Mouse (Mus musculus) stomach, embryonic 16.5 days (tissue): ENCODE data around the gene Ecpas. TPM values are rescaled to one million over a fixed set of nuclear protein-coding genes. Genes with fewer than 3 reads are reported as not detected.

Experiments used
- ATAC-seq: fragments of 200-750 bp; cut with Nextera tagmentation; 2 replicates; pipeline ENCODE4 v1.8.0; 2017; ENCODE audit warnings: moderate number of reproducible peaks, moderate TSS enrichment; ENCODE audit not compliant: insufficient read depth, low FRiP score
- H3K27ac ChIP-seq: fragments of 300-500 bp; sonication (generic); 2 replicates; pipeline ENCODE4 v1.5.1; 2014; ENCODE audit warnings: low read length
- H3K27me3 ChIP-seq: fragments of 300-500 bp; sonication (generic); 2 replicates; pipeline ENCODE4 v1.6.1; 2014; ENCODE audit warnings: low read length, control low read depth, mixed read lengths; ENCODE audit not compliant: control insufficient read depth, insufficient read depth
- H3K36me3 ChIP-seq: fragments of 300-500 bp; sonication (generic); 2 replicates; pipeline ENCODE4 v1.6.1; 2014; ENCODE audit warnings: low read length; ENCODE audit not compliant: control insufficient read depth, insufficient read depth
- H3K4me1 ChIP-seq: fragments of 300-500 bp; sonication (generic); 2 replicates; pipeline ENCODE4 v1.6.1; 2014; ENCODE audit warnings: low read length, control low read depth, mixed read lengths; ENCODE audit not compliant: control insufficient read depth, insufficient read depth
- H3K4me2 ChIP-seq: fragments of 300-500 bp; sonication (generic); 2 replicates; pipeline ENCODE4 v1.6.1; 2014; ENCODE audit warnings: low read depth, low read length, mixed read lengths
- H3K4me3 ChIP-seq: fragments of 300-500 bp; sonication (generic); replicated peaks from 2 replicates; pipeline ENCODE4 v1.5.1; 2014; ENCODE audit warnings: mild to moderate bottlenecking, low read length
- H3K9ac ChIP-seq: fragments of 300-500 bp; sonication (generic); 2 replicates; pipeline ENCODE4 v1.6.1; 2014; ENCODE audit warnings: low read length
- H3K9me3 ChIP-seq: fragments of 300-500 bp; sonication (generic); replicated peaks from 2 replicates; pipeline ENCODE4 v1.6.1; 2016; ENCODE audit warnings: low read length, control low read depth; ENCODE audit not compliant: control insufficient read depth
- WGBS: fragments of 180-500 bp; shearing (Covaris S2); extraction: QIAGEN DNeasy Blood & Tissue Kit; methylation state at CpG from one replicate; pipeline ENCODE4 v1.1.7; 2014; 5-methylcytosine and 5-hydroxymethylcytosine counted together
- polyA plus RNA-seq: library from polyadenylated mRNA; unstranded; fragments of >200 nt; fragmentation: Nextera tagmentation; extraction: Ambion mirVana; gene quantifications from 2 replicates; pipeline ENCODE4 v1.2.1, GENCODE M21; 2015

Gene Ecpas
- polyA plus RNA-seq, 1 experiment from 2014 or later = 30.4 TPM

- H3K36me3 ChIP-seq = peaks cover 24% of the 10 kb centered on the region
- H3K9me3 ChIP-seq = no peaks in the 10 kb centered on the region
- WGBS = 87% methylated on average over 4 of the region's 4 CpGs
- H3K27me3 ChIP-seq = no peaks in the 10 kb centered on the region
- no peak overlapping the region for H3K4me2 ChIP-seq
- no peak overlapping the region for H3K27ac ChIP-seq
- H3K4me1 ChIP-seq = no peaks in the 10 kb centered on the region
- no peak overlapping the region for H3K4me3 ChIP-seq
- H3K9ac ChIP-seq = no peak overlapping the region
- ATAC-seq = no peak
These were observed 86.6 kb downstream of the Ecpas start for GRCm38 (mm10) chr4:58825921-58826320.

GRCm38 (mm10) chr4:58787616-58788015, 124.9 kb downstream of the Ecpas start, which contains the start of gene Olfr267:
TSS of gene Olfr267 (minus strand) at chr4:58787716.
- Histone ChIP-seq H3K4me1 (no peaks in the 10 kb centered on the region), H3K36me3 (no peaks in the 10 kb centered on the region), H3K4me2 (no peak within 1 kb of the TSS), H3K27me3 (no peaks in the 10 kb centered on the region), H3K4me3 (no peak within 1 kb of the TSS), H3K9ac (no peak within 1 kb of the TSS), H3K27ac (no peak within 1 kb of the TSS), H3K9me3 (no peaks in the 10 kb centered on the region)
- no peak for ATAC-seq

- H3K27ac ChIP-seq = no peak overlapping the region
- no peak overlapping the region for H3K9ac ChIP-seq
- ATAC-seq = no peak
- H3K9me3 ChIP-seq = no peaks in the 10 kb centered on the region
- no peaks in the 10 kb centered on the region for H3K27me3 ChIP-seq
- no peak overlapping the region for H3K4me3 ChIP-seq
- WGBS = 49% methylated on average over 3 of the region's 3 CpGs
- H3K4me2 ChIP-seq = no peak overlapping the region
- H3K4me1 ChIP-seq = no peaks in the 10 kb centered on the region
- no peaks in the 10 kb centered on the region for H3K36me3 ChIP-seq
These were observed 125.9 kb downstream of the Ecpas start for GRCm38 (mm10) chr4:58786659-58787058.

GRCm38 (mm10) chr4:58763417-58763816, 149.1 kb downstream of the Ecpas start:
- no peak for ATAC-seq
- H3K27ac ChIP-seq = peak overlapping the region; percentile 11; the same call in 1 of the 2 replicates
- WGBS = 68% methylated on average over 3 of the region's 3 CpGs
- no peak overlapping the region for H3K4me3 ChIP-seq
- H3K27me3 ChIP-seq = no peaks in the 10 kb centered on the region
- H3K9ac ChIP-seq = no peak overlapping the region
- H3K4me2 ChIP-seq = no peak overlapping the region
- H3K9me3 ChIP-seq = no peaks in the 10 kb centered on the region
- no peaks in the 10 kb centered on the region for H3K36me3 ChIP-seq
- H3K4me1 ChIP-seq = 0 out of 2 replicates have a peak, but pooled peaks cover 4% of the 10 kb centered on the region

GRCm38 (mm10) chr4:58749510-58749909, 163.0 kb downstream of the Ecpas start:
- 41% methylated on average over 2 of the region's 2 CpGs for WGBS
- Histone ChIP-seq H3K36me3 (no peaks in the 10 kb centered on the region), H3K4me2 (peak overlapping the region; percentile 46; the same call in 1 of the 2 replicates), H3K9ac (no peak overlapping the region), H3K27ac (peak overlapping the region; percentile 79; the same call in 1 of the 2 replicates), H3K27me3 (no peaks in the 10 kb centered on the region), H3K9me3 (no peaks in the 10 kb centered on the region), H3K4me1 (peaks cover 3% of the 10 kb centered on the region; the same call in 1 of the 2 replicates), H3K4me3 (no peak overlapping the region)
- no peak for ATAC-seq

- Histone ChIP-seq H3K9me3 (no peaks in the 10 kb centered on the region), H3K4me3 (0 out of 2 replicates have a peak overlapping the region, but pooled peaks have one; percentile 7), H3K4me2 (peak overlapping the region; percentile 46), H3K9ac (peak overlapping the region; percentile 54), H3K27ac (peak overlapping the region; percentile 79), H3K27me3 (no peaks in the 10 kb centered on the region), H3K36me3 (no peaks in the 10 kb centered on the region), H3K4me1 (peaks cover 3% of the 10 kb centered on the region; the same call in 1 of the 2 replicates)
- no peak for ATAC-seq
- 26% methylated on average over 10 of the region's 10 CpGs for WGBS
These were observed 163.4 kb downstream of the Ecpas start for GRCm38 (mm10) chr4:58749101-58749500.

Other genes with a start within 250 kb of the Ecpas start
- gene Olfr267, start 125.0 kb downstream of the Ecpas start, polyA plus RNA-seq = not detected in 2 replicates
- gene Zkscan16, start 30.9 kb upstream of the Ecpas start, polyA plus RNA-seq = 0.62 and 0.84 TPM in 2 replicates
- 105 and 120 TPM in 2 replicates for gene Ptgr1, start 74.4 kb upstream of the Ecpas start, polyA plus RNA-seq
- gene Dnajc25, start 82.3 kb upstream of the Ecpas start, polyA plus RNA-seq = 8.3 and 8.7 TPM in 2 replicates
- 7.3 and 9.1 TPM in 2 replicates for gene Gm20503, start 90.5 kb upstream of the Ecpas start, polyA plus RNA-seq
- 127 and 147 TPM in 2 replicates for gene Gng10, start 122.3 kb upstream of the Ecpas start, polyA plus RNA-seq
- 0.15 and 0.19 TPM in 2 replicates for gene AI481877, start 226.2 kb upstream of the Ecpas start, polyA plus RNA-seq